Mouse (Mus musculus) heart, embryonic 14.5 days (tissue): ENCODE results near the gene Zmynd12. TPM values are rescaled to one million over a fixed set of nuclear protein-coding genes. Genes with fewer than 3 reads are reported as not detected.
A peak's percentile ranks its signal among the peaks of the same experiment; 100 is the strongest.

Experiments used
- ATAC-seq: fragments of 200-750 bp; cut with Nextera tagmentation; 2 replicates; pipeline ENCODE4 v1.8.0; 2017; ENCODE audit warnings: low read depth, moderate TSS enrichment; ENCODE audit not compliant: insufficient number of reproducible peaks, insufficient read depth, low FRiP score
- H3K27ac ChIP-seq, 2 experiments: fragments of 200-500 bp in 1 of 2; fragments of 300-500 bp in 1 of 2; sonication (generic) in 1 of 2; replicated peaks in 1 of 2; 2 replicates each; pipeline ENCODE4 v1.5.1; 2012 to 2014; ENCODE audit warnings: low read depth in 2 of 2, low read length in 2 of 2, control low read depth in 1 of 2, mild to moderate bottlenecking in 1 of 2, mixed read lengths in 1 of 2; ENCODE audit not compliant: control insufficient read depth in 1 of 2, insufficient read depth in 1 of 2
- H3K27me3 ChIP-seq: fragments of 300-500 bp; sonication (generic); 2 replicates; pipeline ENCODE4 v1.6.1; 2014; ENCODE audit warnings: mild to moderate bottlenecking, low read length, control low read depth; ENCODE audit not compliant: control insufficient read depth, insufficient read depth
- H3K36me3 ChIP-seq: fragments of 300-500 bp; sonication (generic); 2 replicates; pipeline ENCODE4 v1.6.1; 2014; ENCODE audit warnings: mild to moderate bottlenecking, control low read depth, low read length, mixed read lengths; ENCODE audit not compliant: control insufficient read depth, insufficient read depth
- H3K4me1 ChIP-seq, 2 experiments: fragments of 200-500 bp in 1 of 2; fragments of 300-500 bp in 1 of 2; sonication (generic) in 1 of 2; 2 replicates each; pipeline ENCODE4 v1.6.1; 2012 to 2014; ENCODE audit warnings: low read length in 2 of 2, control low read depth in 1 of 2, mixed read lengths in 1 of 2; ENCODE audit not compliant: control insufficient read depth in 2 of 2, insufficient read depth in 2 of 2
- H3K4me2 ChIP-seq: fragments of 300-500 bp; sonication (generic); 2 replicates; pipeline ENCODE4 v1.6.1; 2014; ENCODE audit warnings: mild to moderate bottlenecking, low read length
- H3K4me3 ChIP-seq, 2 experiments: fragments of 200-500 bp in 1 of 2; fragments of 300-500 bp in 1 of 2; sonication (generic) in 1 of 2; 2 replicates each; pipeline ENCODE4 v1.5.1; 2012 to 2014; ENCODE audit warnings: low read length in 2 of 2, mild to moderate bottlenecking in 2 of 2, control low read depth in 1 of 2, low read depth in 1 of 2, moderate library complexity in 1 of 2; ENCODE audit not compliant: control insufficient read depth in 1 of 2, insufficient read depth in 1 of 2
- H3K9ac ChIP-seq: fragments of 300-500 bp; sonication (generic); 2 replicates; pipeline ENCODE4 v1.6.1; 2014; ENCODE audit warnings: mild to moderate bottlenecking, low read length
- H3K9me3 ChIP-seq: fragments of 300-500 bp; sonication (generic); 2 replicates; pipeline ENCODE4 v1.6.1; 2016; ENCODE audit warnings: low read length, control low read depth; ENCODE audit not compliant: control insufficient read depth
- WGBS: fragments of 180-500 bp; shearing (Covaris S2); extraction: QIAGEN DNeasy Blood & Tissue Kit; methylation state at CpG from one replicate; pipeline ENCODE4 v1.1.7; 2014; 5-methylcytosine and 5-hydroxymethylcytosine counted together
- polyA plus RNA-seq: library from polyadenylated mRNA; unstranded; fragments of >200 nt; fragmentation: Nextera tagmentation; extraction: Ambion mirVana; gene quantifications from 2 replicates; pipeline ENCODE4 v1.2.1, GENCODE M21; 2014

The Zmynd12 gene
- polyA plus RNA-seq, 1 experiment from 2014 or later: 0.45 TPM

GRCm38 (mm10) chr4:119484882-119485281 lies 62.3 kb downstream of the Zmynd12 start:
- Histone ChIP-seq H3K36me3 (no peaks in the 10 kb centered on the region), H3K9ac (no peak overlapping the region), H3K9me3 (no peaks in the 10 kb centered on the region), H3K4me2 (no peak overlapping the region), H3K27me3 (no peaks in the 10 kb centered on the region), H3K4me1 (peaks cover 8 to 9% of the 10 kb centered on the region in 2 experiments; a peak in 3 of 4 replicates), H3K27ac (no peak overlapping the region), H3K4me3 (no peak overlapping the region)
- 82% methylated on average over 7 of the region's 7 CpGs for WGBS
- ATAC-seq: no peak

DNA sequence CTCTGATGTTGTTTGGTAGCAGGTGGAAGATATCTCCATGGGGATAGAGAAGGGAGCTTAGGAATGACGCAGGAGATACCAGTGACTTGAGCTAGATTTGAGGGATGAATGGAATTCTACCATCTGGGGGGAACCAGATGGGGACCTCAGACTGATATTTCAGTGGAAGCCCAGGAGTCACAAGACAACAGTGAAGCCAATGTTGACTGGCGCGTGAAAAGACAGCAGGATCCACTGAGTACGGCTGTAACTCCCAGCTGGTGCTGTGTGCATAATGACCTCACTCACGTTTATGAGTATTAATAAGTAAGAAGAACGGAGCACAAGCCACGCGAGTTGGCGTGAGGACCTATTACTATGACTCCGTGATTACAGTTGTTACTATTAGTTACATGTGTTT lies 67.1 kb downstream of the Zmynd12 start:
- ATAC-seq: no peak
- Histone ChIP-seq H3K27ac (no peak overlapping the region), H3K36me3 (no peaks in the 10 kb centered on the region), H3K4me1 (peaks cover 3 to 8% of the 10 kb centered on the region in 2 experiments; a peak in 2 of 4 replicates), H3K9me3 (no peaks in the 10 kb centered on the region), H3K9ac (no peak overlapping the region), H3K4me2 (no peak overlapping the region), H3K27me3 (peaks cover 14% of the 10 kb centered on the region), H3K4me3 (no peak overlapping the region)
- WGBS: 90% methylated on average over 10 of the region's 10 CpGs

DNA sequence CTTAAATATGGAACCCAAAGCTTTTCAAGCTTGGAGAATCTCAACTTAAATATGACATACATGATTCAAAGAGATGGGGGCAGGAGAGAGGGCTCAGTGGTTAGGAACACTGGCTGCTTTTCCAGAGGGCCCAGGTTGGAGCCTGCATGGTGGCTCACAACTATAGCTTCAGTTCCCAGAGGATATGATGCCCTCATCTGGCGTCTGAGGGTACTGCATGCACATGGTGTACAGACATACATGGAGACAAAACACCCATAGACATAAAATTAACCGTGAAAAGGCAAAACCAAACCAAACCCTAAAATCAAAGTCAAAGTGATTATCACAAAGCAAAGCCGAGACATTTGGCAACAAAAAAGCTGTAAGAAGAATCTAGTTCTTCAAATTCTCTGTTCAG lies 68.2 kb downstream of the Zmynd12 start:
- Histone ChIP-seq H3K9me3 (no peaks in the 10 kb centered on the region), H3K4me3 (no peak overlapping the region), H3K27ac (no peak overlapping the region), H3K4me1 (peaks cover 3 to 8% of the 10 kb centered on the region in 2 experiments; a peak in 2 of 4 replicates), H3K4me2 (no peak overlapping the region), H3K27me3 (peaks cover 14% of the 10 kb centered on the region), H3K9ac (no peak overlapping the region), H3K36me3 (no peaks in the 10 kb centered on the region)
- ATAC-seq: no peak
- WGBS: 78% methylated on average over 3 of the region's 3 CpGs

GRCm38 (mm10) chr4:119492291-119492932 lies 69.8 kb downstream of the Zmynd12 start, which contains the start of gene Rimkla:
Gene Rimkla, minus strand, starts transcription at chr4:119492628.
- WGBS: under 1% methylated on average over 77 of the region's 77 CpGs
- Histone ChIP-seq H3K27me3 (peaks cover 14% of the 10 kb centered on the region), H3K4me3 (peak within 1 kb of the TSS; percentile 57 to 64), H3K27ac (peak within 1 kb of the TSS in 1 of 2 experiments; percentile 33; a peak in 1 of 4 replicates), H3K4me1 (peaks cover 3 to 8% of the 10 kb centered on the region in 2 experiments; a peak in 2 of 4 replicates), H3K9ac (peak within 1 kb of the TSS; percentile 72), H3K9me3 (no peaks in the 10 kb centered on the region), H3K36me3 (no peaks in the 10 kb centered on the region), H3K4me2 (peak within 1 kb of the TSS; percentile 93)
- peak; percentile 81 for ATAC-seq

- Histone ChIP-seq H3K9me3 (no peaks in the 10 kb centered on the region), H3K4me3 (peak overlapping the region; percentile 57 to 64), H3K36me3 (no peaks in the 10 kb centered on the region), H3K27me3 (peaks cover 14% of the 10 kb centered on the region), H3K4me1 (peaks cover 3 to 8% of the 10 kb centered on the region in 2 experiments; a peak in 2 of 4 replicates), H3K4me2 (peak overlapping the region; percentile 93), H3K9ac (peak overlapping the region; percentile 72), H3K27ac (peak overlapping the region in 1 of 2 experiments; percentile 33; a peak in 1 of 4 replicates)
- no peak for ATAC-seq
- WGBS: 43% methylated on average over 10 of the region's 10 CpGs
These were observed 70.3 kb downstream of the Zmynd12 start for GRCm38 (mm10) chr4:119492933-119493327.

GRCm38 (mm10) chr4:119498319-119498848 lies 75.8 kb downstream of the Zmynd12 start:
- H3K4me2 ChIP-seq: no peak overlapping the region
- 72% methylated on average over 5 of the region's 5 CpGs for WGBS
- no peak overlapping the region for H3K9ac ChIP-seq
- ATAC-seq: no peak
- no peak overlapping the region for H3K4me3 ChIP-seq
- peaks cover 4% of the 10 kb centered on the region for H3K27me3 ChIP-seq
- no peaks in the 10 kb centered on the region for H3K36me3 ChIP-seq
- H3K4me1 ChIP-seq: no peaks in the 10 kb centered on the region
- no peak overlapping the region for H3K27ac ChIP-seq
- H3K9me3 ChIP-seq: no peaks in the 10 kb centered on the region

GRCm38 (mm10) chr4:119511591-119511990 lies 89.0 kb downstream of the Zmynd12 start:
- 83% methylated on average over 2 of the region's 2 CpGs for WGBS
- H3K36me3 ChIP-seq: no peaks in the 10 kb centered on the region
- ATAC-seq: no peak
- no peaks in the 10 kb centered on the region for H3K9me3 ChIP-seq
- no peak overlapping the region for H3K4me2 ChIP-seq
- peak overlapping the region in 1 of 2 experiments; percentile 12; a peak in 1 of 4 replicates for H3K27ac ChIP-seq
- H3K27me3 ChIP-seq: no peaks in the 10 kb centered on the region
- no peak overlapping the region for H3K4me3 ChIP-seq
- peaks cover 11 to 20% of the 10 kb centered on the region in 2 experiments for H3K4me1 ChIP-seq
- no peak overlapping the region for H3K9ac ChIP-seq
